Mouse (Mus musculus) G1E (cell line): Measurements from ENCODE around the gene Pex3.

ENCODE experiments used
- CTCF ChIP-seq: IDR thresholded peaks from 2 replicates; pipeline ENCODE4 v1.5.1; 2012; ENCODE audit warnings: low read depth, low read length, inconsistent platforms, mixed read lengths
- GATA1 ChIP-seq: IDR thresholded peaks from 2 replicates; pipeline ENCODE4 v1.6.1; 2012; ENCODE audit warnings: borderline replicate concordance, low read length, inconsistent platforms, mixed read lengths

GRCm38 (mm10) chr10:13596073-13596472 lies 43.1 kb upstream of the Pex3 start:
- TF ChIP-seq CTCF = no peak
- no peak for TF ChIP-seq GATA1
